Mouse (Mus musculus) activated CD4-positive, CD25-positive, alpha-beta regulatory T cell (primary cell): Measurements from ENCODE around the gene Clcnka. TPM values are rescaled to one million over a fixed set of nuclear protein-coding genes. Genes with fewer than 3 reads are reported as not detected.

Source experiments
- polyA plus RNA-seq, 2 experiments: library from polyadenylated mRNA; unstranded; fragments of 100-300 nt; shearing (Covaris generic); gene quantifications; one replicate each; pipeline ENCODE4 v1.2.1; 2017

The Clcnka gene
- not detected for polyA plus RNA-seq

DNA sequence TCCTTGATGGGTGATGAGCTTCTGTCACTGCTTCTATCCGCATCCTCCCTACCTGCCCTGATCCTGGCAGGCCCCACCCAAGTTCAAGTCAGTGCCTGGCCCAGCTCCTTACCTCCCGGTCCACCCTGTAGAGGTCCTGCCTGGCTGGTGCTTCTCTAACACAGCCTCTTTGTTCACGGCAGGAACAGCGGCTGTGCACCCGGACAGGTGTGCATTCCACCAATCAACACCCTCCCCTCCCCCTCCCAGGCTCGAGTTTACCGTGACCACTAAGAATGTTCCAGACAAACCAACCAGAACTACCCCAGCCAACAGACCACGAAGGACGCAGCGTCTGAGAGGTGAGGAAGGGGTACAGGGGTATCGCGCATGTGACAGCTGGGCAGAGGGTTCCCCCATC is at the start of gene Clcnka:
Gene Clcnka (minus strand): TSS at position 180 of the 400 bp plus-strand sequence.

GRCm38 (mm10) chr4:141444451-141445327 is 46.2 kb upstream of the Clcnka start, which contains the start of gene Zbtb17:
Zbtb17 (plus strand) TSS chr4:141444654.

GRCm38 (mm10) chr4:141435974-141436373 is 37.5 kb upstream of the Clcnka start, which contains the start of gene Srarp:
Srarp (minus strand) TSS chr4:141436105.

DNA sequence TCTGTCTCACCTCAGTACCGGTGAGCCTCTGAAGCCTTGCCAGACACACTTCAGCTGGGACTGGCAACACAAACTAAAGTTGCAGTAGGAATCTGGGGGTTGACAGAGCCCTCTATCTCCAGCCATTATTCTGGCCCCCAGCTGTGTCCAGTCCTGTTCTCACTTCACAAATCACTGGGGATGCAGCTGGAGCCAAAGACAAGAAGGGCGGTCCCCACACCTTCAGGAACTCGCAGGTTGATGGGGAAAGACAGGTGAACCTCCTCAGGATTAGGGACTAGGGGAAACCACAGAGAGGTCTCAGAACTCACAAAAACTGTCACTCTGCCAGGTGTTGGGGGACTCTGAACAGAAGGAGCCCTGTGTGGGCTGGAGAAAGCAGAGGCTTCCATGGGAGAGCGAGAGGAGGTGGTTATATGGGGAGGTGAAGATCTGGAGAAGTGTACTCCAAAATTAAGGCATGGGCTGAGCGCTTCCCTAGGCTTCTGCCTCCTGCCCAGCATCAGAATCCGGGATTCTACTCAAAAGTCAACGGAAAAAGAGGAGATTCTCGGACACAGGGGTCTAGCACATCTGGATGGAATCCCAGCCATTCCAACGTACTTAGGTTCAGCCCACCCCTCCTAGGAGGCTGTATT is 21.8 kb upstream of the Clcnka start, which contains the start of gene Hspb7:
Gene Hspb7 (plus strand): TSS at position 588 of the 638 bp plus-strand sequence.

GRCm38 (mm10) chr4:141415924-141416323 is 17.4 kb upstream of the Clcnka start, which contains the start of gene Clcnkb:
Clcnkb (minus strand) TSS chr4:141416014.

GRCm38 (mm10) chr4:141367997-141368791 is 30.3 kb downstream of the Clcnka start, which contains the start of gene Fam131c:
Fam131c (plus strand) TSS chr4:141368220.

Other genes starting within 250 kb of the Clcnka start
- gene Rsg1, start 184.8 kb downstream of the Clcnka start, polyA plus RNA-seq = 1 to 10 TPM; 2.2 to 4.3 TPM
- under 1 TPM; 0.15 to 0.30 TPM for gene Arhgef19, start 159.2 kb downstream of the Clcnka start, polyA plus RNA-seq
- not detected for gene Epha2, start 97.5 kb downstream of the Clcnka start, polyA plus RNA-seq
- gene Fam131c, start 30.5 kb downstream of the Clcnka start, polyA plus RNA-seq = not detected
- gene Clcnkb, start 17.3 kb upstream of the Clcnka start, polyA plus RNA-seq = not detected
- gene Hspb7, start 22.1 kb upstream of the Clcnka start, polyA plus RNA-seq = not detected
- gene Srarp, start 37.4 kb upstream of the Clcnka start, polyA plus RNA-seq = not detected
- 10 to 100 TPM; 28.4 to 33.1 TPM for gene Zbtb17, start 45.9 kb upstream of the Clcnka start, polyA plus RNA-seq
- gene Spen, start 139.9 kb upstream of the Clcnka start, polyA plus RNA-seq = 10 to 100 TPM; 24.7 to 34.4 TPM
- gene Fblim1, start 207.4 kb upstream of the Clcnka start, polyA plus RNA-seq = under 1 TPM in 1 of 2 experiments, not detected in 1; 0.44 TPM
- under 1 TPM; 0.32 to 0.37 TPM for gene Tmem82, start 219.9 kb upstream of the Clcnka start, polyA plus RNA-seq
- gene Slc25a34, start 225.1 kb upstream of the Clcnka start, polyA plus RNA-seq = not detected